Mouse (Mus musculus) cerebellum, adult 2 months (tissue): ENCODE data around the gene Foxn4. TPM values are rescaled to one million over a fixed set of nuclear protein-coding genes. Genes with fewer than 3 reads are reported as not detected.

Source experiments
- DNase-seq, 2 experiments: peaks; one replicate each; pipeline ENCODE4 v3.0.0; 2021
- H3K27ac ChIP-seq: fragments of 200-500 bp; 2 replicates; pipeline ENCODE4 v1.5.1; 2012; ENCODE audit warnings: low read length, control low read depth, inconsistent platforms; ENCODE audit not compliant: insufficient read depth
- H3K27me3 ChIP-seq: fragments of 200-500 bp; 2 replicates; pipeline ENCODE4 v1.6.1; 2012; ENCODE audit warnings: inconsistent platforms, mild to moderate bottlenecking, low read length, moderate library complexity; ENCODE audit not compliant: control insufficient read depth, insufficient read depth
- H3K4me1 ChIP-seq: fragments of 200-500 bp; 2 replicates; pipeline ENCODE4 v1.6.1; 2011; ENCODE audit warnings: low read length; ENCODE audit not compliant: control insufficient read depth, insufficient read depth
- H3K4me3 ChIP-seq: fragments of 200-500 bp; replicated peaks from 2 replicates; pipeline ENCODE3; 2011; ENCODE audit warnings: mild to moderate bottlenecking, low read depth, low read length, control low read depth; ENCODE audit not compliant: insufficient read depth
- CTCF ChIP-seq: fragments of 200-500 bp; IDR thresholded peaks from 2 replicates; pipeline ENCODE4 v1.5.1; 2011; ENCODE audit warnings: low read depth, mild to moderate bottlenecking, control low read depth, low read length, moderate library complexity, borderline replicate concordance; ENCODE audit not compliant: insufficient read depth
- POLR2A ChIP-seq: fragments of 200-500 bp; IDR thresholded peaks from 2 replicates; pipeline ENCODE4 v1.6.1; 2011; ENCODE audit warnings: low read length, control low read depth, borderline replicate concordance; ENCODE audit not compliant: insufficient read depth
- WGBS: fragments of 180-500 bp; shearing (Covaris S2); methylation state at CpG from one replicate; pipeline ENCODE4 v1.1.7; 2018; 5-methylcytosine and 5-hydroxymethylcytosine counted together
- polyA plus RNA-seq: library from polyadenylated mRNA; depleted of rRNA; stranded (reverse); fragments of >200 nt; gene quantifications from 2 replicates; pipeline ENCODE4 v1.2.3, GENCODE M21; 2012

The Foxn4 gene
- polyA plus RNA-seq, 1 experiment = not detected

- no peak for DNase-seq
- no peak overlapping the region for H3K27ac ChIP-seq
- peaks cover 1% of the 10 kb centered on the region; the same call in 1 of the 2 replicates for H3K27me3 ChIP-seq
- H3K4me3 ChIP-seq = no peak overlapping the region
- TF ChIP-seq POLR2A = no peak
- TF ChIP-seq CTCF = no peak
- H3K4me1 ChIP-seq = peaks cover 5% of the 10 kb centered on the region
- 52% methylated on average over 12 of the region's 12 CpGs for WGBS
Observed at GRCm38 (mm10) chr5:114269984-114270383, 3.6 kb downstream of the Foxn4 start.

DNA sequence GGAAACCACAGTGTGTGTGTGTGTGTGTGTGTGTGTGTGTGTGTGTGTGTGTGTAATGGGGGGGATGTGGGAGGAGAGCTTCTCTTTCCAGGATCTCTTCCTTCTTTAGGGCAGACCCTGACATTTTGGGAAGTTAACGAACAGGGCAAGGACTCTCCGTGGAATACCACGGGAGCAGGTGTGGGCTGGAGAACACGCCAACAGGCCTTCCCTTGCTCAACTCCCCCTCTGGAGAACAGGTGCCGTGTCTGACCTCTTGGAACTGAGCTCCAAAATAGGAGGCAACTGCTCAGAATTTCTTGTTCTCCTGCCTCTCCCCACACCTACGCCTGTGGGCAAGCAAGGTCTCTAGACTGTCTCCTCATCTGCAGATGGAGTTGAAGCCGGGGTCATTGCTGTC is 4.1 kb downstream of the Foxn4 start:
- peaks cover 1% of the 10 kb centered on the region; the same call in 1 of the 2 replicates for H3K27me3 ChIP-seq
- no peak for TF ChIP-seq POLR2A
- no peak for TF ChIP-seq CTCF
- 41% methylated on average over 7 of the region's 7 CpGs for WGBS

DNA sequence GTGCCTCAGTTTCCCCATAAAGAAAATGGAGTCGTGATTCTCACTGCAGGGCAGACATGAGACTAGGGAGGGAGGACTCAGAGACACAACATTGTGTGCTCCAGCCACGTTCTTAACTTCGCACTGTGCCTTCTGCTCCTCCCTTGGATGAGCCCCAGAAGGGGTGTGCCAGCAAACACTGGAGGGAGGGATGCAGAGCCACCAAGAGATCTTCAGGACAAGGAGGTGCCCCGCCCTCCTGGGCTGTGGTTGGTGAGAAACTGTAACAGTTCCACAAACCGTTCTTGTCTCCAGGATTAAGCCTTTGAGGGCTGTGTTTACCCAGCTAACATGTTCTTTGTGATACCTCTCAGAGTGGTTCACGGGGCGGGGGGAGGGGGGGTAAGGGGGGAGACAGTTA is 5.0 kb downstream of the Foxn4 start:
- 11% methylated on average over 7 of the region's 7 CpGs for WGBS
- peaks cover 18% of the 10 kb centered on the region for H3K4me1 ChIP-seq
- no peak overlapping the region for H3K27ac ChIP-seq
- peaks cover under 1% of the 10 kb centered on the region; the same call in 1 of the 2 replicates for H3K27me3 ChIP-seq
- no peak overlapping the region for H3K4me3 ChIP-seq
- TF ChIP-seq CTCF (no peak), POLR2A (no peak)
- no peak for DNase-seq

More for the DNA sequence above, 4.1 kb downstream of the Foxn4 start:
- DNase-seq = no peak
- Histone ChIP-seq H3K27ac (no peak overlapping the region), H3K4me1 (peaks cover 9% of the 10 kb centered on the region), H3K4me3 (no peak overlapping the region)

GRCm38 (mm10) chr5:114264791-114265190 is 8.8 kb downstream of the Foxn4 start:
- DNase-seq = no peak
- no peaks in the 10 kb centered on the region; the same call in 1 of the 2 replicates for H3K27me3 ChIP-seq
- peaks cover 19% of the 10 kb centered on the region for H3K4me1 ChIP-seq
- TF ChIP-seq POLR2A = no peak
- TF ChIP-seq CTCF = no peak
- no peak overlapping the region for H3K27ac ChIP-seq
- WGBS = 36% methylated on average over 8 of the region's 8 CpGs
- no peak overlapping the region for H3K4me3 ChIP-seq

GRCm38 (mm10) chr5:114264030-114264459 is 9.6 kb downstream of the Foxn4 start:
- TF ChIP-seq POLR2A (no peak), CTCF (no peak)
- 23% methylated on average over 8 of the region's 8 CpGs for WGBS
- Histone ChIP-seq H3K27ac (no peak overlapping the region), H3K4me1 (peaks cover 19% of the 10 kb centered on the region), H3K27me3 (no peaks in the 10 kb centered on the region), H3K4me3 (no peak overlapping the region)
- peak in 1 of 2 experiments; percentile 30 for DNase-seq

DNA sequence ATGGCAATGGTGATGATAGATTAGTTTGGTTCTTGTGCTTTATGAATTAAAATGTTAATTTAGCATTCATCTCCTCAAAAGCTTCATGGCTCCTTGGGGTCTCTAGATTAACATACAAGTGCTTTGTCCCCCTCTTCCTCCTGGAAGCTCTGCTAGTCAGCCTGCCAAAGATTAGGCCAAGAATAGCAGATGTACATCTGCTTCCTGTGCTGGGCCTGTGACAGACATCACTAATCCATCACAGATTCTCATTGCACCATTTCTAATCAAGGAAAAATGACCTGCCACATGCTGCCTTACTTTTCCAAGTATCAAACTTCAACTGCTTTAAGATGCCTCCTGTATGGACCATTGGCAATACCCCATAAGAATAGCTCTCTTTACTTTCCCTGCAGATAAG is 12.1 kb downstream of the Foxn4 start:
- Histone ChIP-seq H3K4me3 (no peak overlapping the region), H3K27ac (no peak overlapping the region), H3K4me1 (peaks cover 15% of the 10 kb centered on the region), H3K27me3 (no peaks in the 10 kb centered on the region)
- TF ChIP-seq CTCF = no peak
- DNase-seq = no peak

- H3K27me3 ChIP-seq = no peaks in the 10 kb centered on the region
- no peak overlapping the region for H3K27ac ChIP-seq
- 78% methylated on average over 10 of the region's 10 CpGs for WGBS
- no peak for DNase-seq
- TF ChIP-seq CTCF (no peak), POLR2A (no peak)
- H3K4me3 ChIP-seq = no peak overlapping the region
- H3K4me1 ChIP-seq = peaks cover 9% of the 10 kb centered on the region
Observed at GRCm38 (mm10) chr5:114259495-114259894, 14.1 kb downstream of the Foxn4 start.

- Histone ChIP-seq H3K27me3 (no peaks in the 10 kb centered on the region), H3K4me3 (no peak overlapping the region), H3K4me1 (no peaks in the 10 kb centered on the region), H3K27ac (no peak overlapping the region)
- TF ChIP-seq POLR2A = no peak
- TF ChIP-seq CTCF = peak; percentile 89
- 16% methylated on average over 14 of the region's 14 CpGs for WGBS
- DNase-seq = peak; percentile 54 to 69
Observed at GRCm38 (mm10) chr5:114248174-114248589, 25.4 kb downstream of the Foxn4 start.

- WGBS = 71% methylated on average over 7 of the region's 7 CpGs
- no peak overlapping the region for H3K4me3 ChIP-seq
- H3K4me1 ChIP-seq = no peaks in the 10 kb centered on the region
- no peak overlapping the region for H3K27ac ChIP-seq
- H3K27me3 ChIP-seq = no peaks in the 10 kb centered on the region
- DNase-seq = no peak
- TF ChIP-seq POLR2A (no peak), CTCF (no peak)
Observed at GRCm38 (mm10) chr5:114246465-114246864, 27.1 kb downstream of the Foxn4 start.
